Mouse (Mus musculus): Measurements from ENCODE around the gene Degs2. TPM values are rescaled to one million over a fixed set of nuclear protein-coding genes. Genes with fewer than 3 reads are reported as not detected.
"Not testable (repeated sequence)": the region's sequence is repeated elsewhere in the genome, so short reads cannot be mapped to it uniquely, and the experiment has no call there.

The Degs2 gene
- polyA plus RNA-seq, 1 experiment from 2014 or later, result 2.7 TPM

DNA sequence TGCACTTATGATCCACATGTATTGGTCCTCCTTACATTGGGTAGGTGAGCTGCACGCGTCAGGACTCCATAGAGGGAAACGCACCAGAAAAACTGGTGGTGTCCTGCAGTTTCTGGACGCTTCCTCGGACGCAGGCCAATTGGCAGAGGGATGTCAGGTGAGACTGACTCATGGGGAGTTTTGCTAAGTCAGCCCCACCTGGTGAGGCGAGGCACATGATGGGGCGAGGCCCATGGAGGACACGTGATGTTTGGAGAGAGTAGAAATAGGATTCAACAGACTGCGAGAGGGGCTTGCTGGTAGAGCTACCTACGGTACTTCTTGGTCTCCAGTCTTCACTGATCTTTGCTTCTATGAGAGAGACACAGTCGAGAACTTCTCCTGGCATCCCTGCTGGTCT lies 36.6 kb upstream of the Degs2 start:
- WGBS, result 90% methylated on average over 12 of the region's 12 CpGs
- Histone ChIP-seq H3K27ac (ENCODE audit: low read depth) (no peak overlapping the region), H3K9me3 (ENCODE audit: low read depth, low read length) (no peaks in the 10 kb centered on the region), H3K36me3 (ENCODE audit: insufficient read depth) (no peaks in the 10 kb centered on the region), H3K4me1 (ENCODE audit: insufficient read depth) (no peaks in the 10 kb centered on the region), H3K9ac (no peak overlapping the region), H3K4me2 (no peak overlapping the region), H3K4me3 (ENCODE audit: low read depth, low read length) (no peak overlapping the region), H3K27me3 (ENCODE audit: insufficient read depth, low read length) (no peaks in the 10 kb centered on the region)
- no peak for ATAC-seq (ENCODE audit: insufficient read depth)
- DNase-seq, result no peak
- no peak for TF ChIP-seq CTCF (IDR thresholded peaks at IDR 0.05; ENCODE audit: low read depth)

DNA sequence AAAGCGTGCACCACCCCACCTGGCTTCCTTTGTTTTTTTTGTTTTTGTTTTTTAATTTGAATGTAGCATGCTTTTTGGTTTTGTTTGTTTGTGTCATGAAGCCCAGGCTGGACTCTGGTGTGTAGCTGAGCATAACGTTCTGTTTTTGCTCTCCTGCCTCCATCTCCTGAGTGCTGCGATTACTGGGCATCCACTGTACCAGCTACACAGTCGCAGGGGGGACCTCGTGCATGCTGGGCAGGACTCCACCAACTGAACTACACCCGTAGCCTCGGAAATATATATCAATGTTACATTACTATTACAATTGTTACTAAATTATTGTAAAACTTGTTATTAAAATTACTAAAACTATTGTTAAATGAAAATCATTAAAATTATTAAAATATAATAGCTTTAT lies 35.7 kb upstream of the Degs2 start:
- Histone ChIP-seq H3K36me3 (ENCODE audit: insufficient read depth) (no peaks in the 10 kb centered on the region), H3K9me3 (ENCODE audit: low read depth, low read length) (no peaks in the 10 kb centered on the region), H3K27me3 (ENCODE audit: insufficient read depth, low read length) (no peaks in the 10 kb centered on the region), H3K27ac (ENCODE audit: low read depth) (no peak overlapping the region), H3K9ac (no peak overlapping the region), H3K4me2 (no peak overlapping the region), H3K4me1 (ENCODE audit: insufficient read depth) (no peaks in the 10 kb centered on the region), H3K4me3 (ENCODE audit: low read depth, low read length) (no peak overlapping the region)
- DNase-seq, result no peak
- WGBS, result 89% methylated on average over 7 of the region's 7 CpGs
- ATAC-seq (ENCODE audit: insufficient read depth), result no peak
- TF ChIP-seq CTCF (IDR thresholded peaks at IDR 0.05; ENCODE audit: low read depth), result no peak

DNA sequence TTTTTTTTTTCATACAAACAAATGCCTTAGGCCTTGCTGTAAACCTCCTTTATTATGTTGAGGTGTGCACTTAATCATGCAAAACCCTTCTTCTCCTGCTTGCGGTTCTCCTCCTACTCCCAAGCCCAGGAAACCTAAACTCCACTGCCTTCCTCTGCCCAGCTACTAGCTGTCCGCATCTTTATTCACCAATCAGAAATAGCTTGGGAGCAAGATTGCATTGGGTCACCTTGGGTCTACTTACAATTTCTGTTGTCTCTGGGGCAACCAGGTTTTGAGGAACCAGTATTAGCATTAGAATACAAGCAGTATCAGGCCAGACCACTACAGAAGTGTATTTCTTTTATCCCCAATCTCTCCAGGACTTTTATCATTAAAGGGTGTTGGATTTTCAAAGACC lies 32.3 kb upstream of the Degs2 start:
- Histone ChIP-seq H3K4me2 (no peak overlapping the region), H3K36me3 (ENCODE audit: insufficient read depth) (no peaks in the 10 kb centered on the region), H3K9me3 (ENCODE audit: low read depth, low read length) (no peaks in the 10 kb centered on the region), H3K4me1 (ENCODE audit: insufficient read depth) (no peaks in the 10 kb centered on the region), H3K27me3 (ENCODE audit: insufficient read depth, low read length) (no peaks in the 10 kb centered on the region), H3K27ac (ENCODE audit: low read depth) (no peak overlapping the region), H3K9ac (no peak overlapping the region), H3K4me3 (ENCODE audit: low read depth, low read length) (no peak overlapping the region)
- TF ChIP-seq CTCF (IDR thresholded peaks at IDR 0.05; ENCODE audit: low read depth), result no peak
- ATAC-seq (ENCODE audit: insufficient read depth) (no peak), DNase-seq (no peak)
- 94% methylated on average over 2 of the region's 2 CpGs for WGBS

DNA sequence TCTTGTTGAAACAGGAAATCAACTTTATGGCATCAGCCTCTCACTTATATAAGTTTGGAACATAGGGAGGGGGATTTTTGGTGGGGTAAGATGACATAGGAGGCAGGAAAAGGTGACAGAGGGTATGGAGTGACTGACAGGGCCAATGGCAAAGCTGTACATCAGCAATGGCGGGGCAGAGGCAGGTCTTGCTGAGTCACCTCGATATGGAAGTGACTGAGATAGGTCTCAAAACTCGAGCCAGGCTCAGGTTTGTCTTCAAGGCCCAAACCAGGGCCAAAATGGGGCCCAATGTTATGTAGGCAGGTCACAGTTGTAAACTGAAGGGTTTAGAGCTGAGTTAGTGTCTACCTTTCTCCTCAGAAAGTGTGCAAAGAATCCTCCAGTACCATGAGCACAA lies 21.7 kb upstream of the Degs2 start:
- no peaks in the 10 kb centered on the region for H3K4me1 ChIP-seq (ENCODE audit: insufficient read depth)
- H3K27me3 ChIP-seq (ENCODE audit: insufficient read depth, low read length), result no peaks in the 10 kb centered on the region
- no peak overlapping the region for H3K27ac ChIP-seq (ENCODE audit: low read depth)
- H3K4me2 ChIP-seq, result no peak overlapping the region
- TF ChIP-seq CTCF (IDR thresholded peaks at IDR 0.05; ENCODE audit: low read depth), result no peak
- H3K9ac ChIP-seq, result no peak overlapping the region
- WGBS, result 81% methylated on average over 3 of the region's 3 CpGs
- DNase-seq, result no peak
- no peak for ATAC-seq (ENCODE audit: insufficient read depth)
- H3K9me3 ChIP-seq (ENCODE audit: low read depth, low read length), result no peaks in the 10 kb centered on the region
- no peak overlapping the region for H3K4me3 ChIP-seq (ENCODE audit: low read depth, low read length)
- no peaks in the 10 kb centered on the region for H3K36me3 ChIP-seq (ENCODE audit: insufficient read depth)

DNA sequence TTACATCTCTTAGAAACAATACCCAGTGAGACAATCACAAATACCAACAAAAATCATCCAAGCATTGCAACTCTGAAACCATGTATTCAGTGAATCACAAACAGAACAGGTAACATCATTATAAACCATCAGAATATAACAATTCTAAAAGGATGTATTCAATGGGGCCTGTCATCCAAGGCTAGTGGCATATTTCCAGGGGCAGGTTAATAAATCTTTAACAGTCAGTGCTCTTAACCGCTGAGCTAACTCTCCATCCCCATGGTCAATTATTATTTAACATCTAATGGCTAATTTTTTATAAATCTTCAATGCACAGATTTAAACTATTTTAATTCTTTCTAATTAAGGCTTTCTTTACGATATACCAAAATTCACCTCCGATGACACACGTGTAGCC lies 20.3 kb upstream of the Degs2 start:
- WGBS, result 94% methylated on average over 4 of the region's 4 CpGs
- Histone ChIP-seq H3K4me1 (ENCODE audit: insufficient read depth) (no peaks in the 10 kb centered on the region), H3K4me3 (ENCODE audit: low read depth, low read length) (no peak overlapping the region), H3K27me3 (ENCODE audit: insufficient read depth, low read length) (no peaks in the 10 kb centered on the region), H3K4me2 (no peak overlapping the region), H3K36me3 (ENCODE audit: insufficient read depth) (no peaks in the 10 kb centered on the region), H3K9me3 (ENCODE audit: low read depth, low read length) (no peaks in the 10 kb centered on the region), H3K27ac (ENCODE audit: low read depth) (no peak overlapping the region), H3K9ac (no peak overlapping the region)
- DNase-seq, result no peak
- no peak for ATAC-seq (ENCODE audit: insufficient read depth)
- no peak for TF ChIP-seq CTCF (IDR thresholded peaks at IDR 0.05; ENCODE audit: low read depth)

DNA sequence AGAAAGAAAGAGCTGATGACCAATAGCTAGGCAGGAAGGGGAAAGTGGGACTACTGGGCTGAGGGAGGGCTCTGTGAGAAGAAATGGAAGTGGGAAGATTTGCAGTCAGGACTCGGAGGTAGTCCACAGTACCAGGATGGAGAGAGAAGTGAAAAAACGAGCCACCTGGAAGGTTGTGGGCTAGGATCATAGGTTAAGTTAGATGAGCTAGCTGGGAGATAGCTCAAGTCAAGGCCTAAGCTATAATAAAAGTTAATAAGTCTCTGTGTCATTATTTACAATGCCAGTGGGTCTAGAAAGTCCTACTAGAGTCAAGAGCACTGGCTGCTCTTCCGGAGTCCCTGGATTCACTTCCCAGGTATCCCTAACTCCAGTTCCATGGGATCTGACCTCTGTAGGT lies 16.4 kb upstream of the Degs2 start:
- Histone ChIP-seq H3K9me3 (ENCODE audit: low read depth, low read length) (no peaks in the 10 kb centered on the region), H3K4me1 (ENCODE audit: insufficient read depth) (no peaks in the 10 kb centered on the region), H3K4me3 (ENCODE audit: low read depth, low read length) (no peak overlapping the region), H3K36me3 (ENCODE audit: insufficient read depth) (no peaks in the 10 kb centered on the region), H3K27ac (ENCODE audit: low read depth) (no peak overlapping the region), H3K9ac (no peak overlapping the region), H3K4me2 (no peak overlapping the region), H3K27me3 (ENCODE audit: insufficient read depth, low read length) (no peaks in the 10 kb centered on the region)
- DNase-seq (no peak), ATAC-seq (ENCODE audit: insufficient read depth) (no peak)
- TF ChIP-seq CTCF (IDR thresholded peaks at IDR 0.05; ENCODE audit: low read depth), result no peak
- WGBS, result 78% methylated on average over 3 of the region's 3 CpGs

DNA sequence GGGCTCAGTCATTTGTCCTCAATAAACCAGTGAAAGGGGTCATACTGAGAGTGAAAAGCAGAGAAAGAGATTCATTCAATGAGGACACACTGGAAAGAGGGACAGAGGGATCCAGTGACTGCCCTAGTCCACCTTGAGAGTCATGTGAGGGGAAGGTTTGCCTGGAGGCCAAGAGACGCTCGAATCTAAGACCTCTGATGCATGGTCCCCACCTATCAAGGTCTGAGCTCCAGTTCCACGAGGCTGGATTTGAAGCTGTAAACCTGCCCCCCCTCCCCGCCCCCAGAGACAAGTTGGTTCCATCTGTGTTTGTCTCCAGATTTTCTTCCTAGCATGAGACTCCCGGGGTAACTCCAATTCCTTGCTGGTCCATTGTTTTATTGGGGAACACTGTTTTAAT lies 13.7 kb upstream of the Degs2 start:
- no peak for TF ChIP-seq CTCF (IDR thresholded peaks at IDR 0.05; ENCODE audit: low read depth)
- no peak for ATAC-seq (ENCODE audit: insufficient read depth)
- no peaks in the 10 kb centered on the region for H3K36me3 ChIP-seq (ENCODE audit: insufficient read depth)
- H3K27me3 ChIP-seq (ENCODE audit: insufficient read depth, low read length), result no peaks in the 10 kb centered on the region
- no peak overlapping the region for H3K9ac ChIP-seq
- 77% methylated on average over 5 of the region's 5 CpGs for WGBS
- no peaks in the 10 kb centered on the region for H3K9me3 ChIP-seq (ENCODE audit: low read depth, low read length)
- H3K4me3 ChIP-seq (ENCODE audit: low read depth, low read length), result no peak overlapping the region
- no peak for DNase-seq
- H3K4me1 ChIP-seq (ENCODE audit: insufficient read depth), result no peaks in the 10 kb centered on the region
- no peak overlapping the region for H3K4me2 ChIP-seq
- H3K27ac ChIP-seq (ENCODE audit: low read depth), result no peak overlapping the region

DNA sequence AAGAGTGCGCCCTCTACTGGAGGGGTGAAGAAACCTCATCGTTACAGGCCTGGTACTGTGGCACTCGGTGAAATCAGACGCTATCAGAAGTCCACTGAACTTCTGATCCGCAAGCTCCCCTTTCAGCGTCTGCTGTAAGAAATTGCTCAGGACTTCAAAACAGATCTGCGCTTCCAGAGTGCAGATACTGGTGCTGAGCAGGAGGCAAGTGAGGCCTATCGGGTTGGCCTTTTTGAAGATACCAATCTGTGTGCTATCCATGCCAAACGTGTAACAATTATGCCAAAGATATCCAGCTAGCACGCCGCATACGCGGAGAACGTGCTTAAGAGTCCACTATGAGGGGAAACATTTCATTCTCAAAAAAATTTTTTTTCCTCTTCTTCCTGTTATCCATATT lies 11.9 kb upstream of the Degs2 start:
- not testable (repeated sequence) for H3K27me3 ChIP-seq (ENCODE audit: insufficient read depth, low read length); H3K36me3 ChIP-seq (ENCODE audit: insufficient read depth); H3K4me1 ChIP-seq (ENCODE audit: insufficient read depth); DNase-seq; H3K27ac ChIP-seq (ENCODE audit: low read depth); ATAC-seq (ENCODE audit: insufficient read depth); H3K9me3 ChIP-seq (ENCODE audit: low read depth, low read length); H3K9ac ChIP-seq; H3K4me2 ChIP-seq; H3K4me3 ChIP-seq (ENCODE audit: low read depth, low read length)
- 95% methylated on average over 14 of the region's 14 CpGs for WGBS

All from lung, embryonic 14.5 days (tissue).